Mouse (Mus musculus) testis, postnatal 10 days (tissue): ENCODE measurements around the gene Suz12.
"Not testable (repeated sequence)": the region's sequence is repeated elsewhere in the genome, so short reads cannot be mapped to it uniquely, and the experiment has no call there.

ENCODE experiments used
- DNase-seq: peaks from one replicate; pipeline ENCODE4 v3.0.0; 2021; ENCODE audit warnings: low spot score

Gene Suz12

GRCm38 (mm10) chr11:79992592-79993355, at the start of gene Suz12:
Gene Suz12 (plus strand): TSS chr11:79993106.
- peak; percentile 98 for DNase-seq

GRCm38 (mm10) chr11:79943136-79943535, 49.8 kb upstream of the Suz12 start:
- DNase-seq, result no peak

- DNase-seq, result no peak
Observed at GRCm38 (mm10) chr11:79943601-79944000, 49.3 kb upstream of the Suz12 start.

GRCm38 (mm10) chr11:79947265-79947664, 45.6 kb upstream of the Suz12 start:
- no peak for DNase-seq

GRCm38 (mm10) chr11:79961346-79962124, 31.4 kb upstream of the Suz12 start:
- peak; percentile 48 for DNase-seq

GRCm38 (mm10) chr11:79962125-79962876, 30.6 kb upstream of the Suz12 start, which contains the start of gene Utp6:
Gene Utp6 (minus strand): TSS chr11:79962390.
- peak; percentile 99 for DNase-seq

- DNase-seq, result no peak
Observed at GRCm38 (mm10) chr11:79962877-79963183, 30.1 kb upstream of the Suz12 start.

- DNase-seq, result no peak
Observed at GRCm38 (mm10) chr11:79963212-79963974, 29.5 kb upstream of the Suz12 start.

- DNase-seq, result peak; percentile 66
Observed at GRCm38 (mm10) chr11:79965896-79966295, 27.0 kb upstream of the Suz12 start.

GRCm38 (mm10) chr11:79967752-79968151, 25.2 kb upstream of the Suz12 start:
- no peak for DNase-seq

- DNase-seq, result no peak
Observed at GRCm38 (mm10) chr11:79973133-79973532, 19.8 kb upstream of the Suz12 start.

GRCm38 (mm10) chr11:79973626-79974476, 19.1 kb upstream of the Suz12 start:
- DNase-seq, result peak; percentile 63

GRCm38 (mm10) chr11:79975377-79975776, 17.5 kb upstream of the Suz12 start:
- DNase-seq, result no peak

- no peak for DNase-seq
Observed at GRCm38 (mm10) chr11:79976222-79976621, 16.7 kb upstream of the Suz12 start.

- DNase-seq, result not testable (repeated sequence)
Observed at GRCm38 (mm10) chr11:79976645-79977044, 16.3 kb upstream of the Suz12 start.

GRCm38 (mm10) chr11:79977061-79977460, 15.8 kb upstream of the Suz12 start:
- DNase-seq, result not testable (repeated sequence)

- not testable (repeated sequence) for DNase-seq
Observed at GRCm38 (mm10) chr11:79977747-79978146, 15.2 kb upstream of the Suz12 start.

GRCm38 (mm10) chr11:79986886-79987285, 6.0 kb upstream of the Suz12 start:
- DNase-seq, result no peak

GRCm38 (mm10) chr11:79987896-79988295, 5.0 kb upstream of the Suz12 start:
- DNase-seq, result peak; percentile 42

- DNase-seq, result no peak
Observed at GRCm38 (mm10) chr11:79990120-79990519, 2.8 kb upstream of the Suz12 start.

GRCm38 (mm10) chr11:79991600-79991999, 1.3 kb upstream of the Suz12 start:
- no peak for DNase-seq
